Mouse (Mus musculus) heart, adult 2 months (tissue): ENCODE data around the gene Tifab.

Experiments
- CTCF ChIP-seq: fragments of 200-600 bp; IDR thresholded peaks from 2 replicates; pipeline ENCODE4 v1.8.1; 2022; ENCODE audit warnings: antibody characterized with exemption, mild to moderate bottlenecking, moderate library complexity
- EP300 ChIP-seq: fragments of 200-500 bp; IDR thresholded peaks from 2 replicates; pipeline ENCODE4 v1.6.1; 2011; ENCODE audit warnings: low read depth, low read length, control low read depth; ENCODE audit not compliant: insufficient read depth
- POLR2A ChIP-seq: fragments of 200-500 bp; IDR thresholded peaks from 2 replicates; pipeline ENCODE4 v1.6.1; 2011; ENCODE audit warnings: mild to moderate bottlenecking, low read depth, low read length, control low read depth; ENCODE audit not compliant: insufficient read depth

DNA sequence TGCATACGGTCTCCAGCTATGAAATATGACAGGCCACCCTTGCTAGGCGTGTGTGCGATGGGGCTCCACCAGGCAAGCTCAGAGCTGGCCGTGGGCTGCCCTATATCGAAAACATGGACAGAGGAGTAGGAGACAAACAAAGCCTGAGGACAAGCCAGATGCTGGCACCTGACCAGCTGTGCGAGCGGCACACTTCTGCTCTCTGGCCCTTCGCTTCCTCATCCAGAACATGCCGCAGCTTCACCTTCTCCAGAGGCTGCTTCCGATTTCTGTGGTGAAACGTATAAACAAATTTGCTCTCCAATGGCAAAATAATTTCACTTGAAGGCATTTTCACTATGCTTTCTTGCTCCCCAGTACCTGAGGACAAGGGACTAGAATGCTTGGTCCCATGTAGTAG lies 13.1 kb downstream of the Tifab start:
- TF ChIP-seq EP300: no peak
- no peak for TF ChIP-seq CTCF
- no peak for TF ChIP-seq POLR2A
